Mouse (Mus musculus) MEL (cell line): ENCODE measurements around the gene Tex22. TPM values are rescaled to one million over a fixed set of nuclear protein-coding genes. Genes with fewer than 3 reads are reported as not detected.

Experiments used
- DNase-seq: peaks from one replicate; pipeline ENCODE4 v3.0.0; 2011; ENCODE audit warnings: low read depth, low spot score
- H3K27ac ChIP-seq: 2 replicates; pipeline ENCODE4 v1.5.1; 2012; ENCODE audit warnings: low read depth, mild to moderate bottlenecking, control low read depth, low read length, moderate library complexity; ENCODE audit not compliant: control insufficient read depth
- H3K27me3 ChIP-seq, 2 experiments: fragments of 150-350 bp in 1 of 2; sonication (generic) in 1 of 2; 2 replicates each; pipeline ENCODE4 v1.6.1; 2012; ENCODE audit warnings: low read length in 2 of 2, mild to moderate bottlenecking in 2 of 2, improper control_type of control experiment in 1 of 2, moderate library complexity in 1 of 2; ENCODE audit not compliant: insufficient read depth in 2 of 2, control insufficient read depth in 1 of 2
- H3K36me3 ChIP-seq, 2 experiments: 2 replicates each; pipeline ENCODE4 v1.6.1; 2012 to 2014; ENCODE audit warnings: low read length in 2 of 2, improper control_type of control experiment in 1 of 2, inconsistent platforms in 1 of 2, mild to moderate bottlenecking in 1 of 2; ENCODE audit not compliant: insufficient read depth in 2 of 2, control insufficient read depth in 1 of 2
- H3K4me1 ChIP-seq, 2 experiments: fragments of 150-350 bp in 1 of 2; sonication (generic) in 1 of 2; 2 replicates each; pipeline ENCODE4 v1.6.1; 2012; ENCODE audit warnings: low read length in 2 of 2, improper control_type of control experiment in 1 of 2, mild to moderate bottlenecking in 1 of 2; ENCODE audit not compliant: insufficient read depth in 2 of 2, control insufficient read depth in 1 of 2
- H3K4me3 ChIP-seq, 2 experiments: fragments of 150-350 bp in 1 of 2; sonication (generic) in 1 of 2; 2 replicates each; pipeline ENCODE4 v1.5.1; 2012; ENCODE audit warnings: low read depth in 2 of 2, low read length in 2 of 2, mild to moderate bottlenecking in 2 of 2, moderate library complexity in 2 of 2, control low read depth in 1 of 2, improper control_type of control experiment in 1 of 2; ENCODE audit not compliant: control insufficient read depth in 1 of 2, insufficient read depth in 1 of 2
- H3K79me2 ChIP-seq: 2 replicates; pipeline ENCODE4 v1.6.1; 2012; ENCODE audit warnings: mild to moderate bottlenecking, low read length, moderate library complexity; ENCODE audit not compliant: control insufficient read depth, poor library complexity, insufficient read depth
- H3K9ac ChIP-seq: 2 replicates; pipeline ENCODE4 v1.6.1; 2012; ENCODE audit warnings: low read depth, mild to moderate bottlenecking, control low read depth, low read length, moderate library complexity; ENCODE audit not compliant: control insufficient read depth, poor library complexity, severe bottlenecking
- H3K9me3 ChIP-seq: fragments of 150-350 bp; sonication (generic); replicated peaks from 2 replicates; pipeline ENCODE4 v1.6.1; 2012; ENCODE audit warnings: mild to moderate bottlenecking, low read length, improper control_type of control experiment, moderate library complexity; ENCODE audit not compliant: insufficient read depth
- BHLHE40 ChIP-seq: IDR thresholded peaks from 2 replicates; pipeline ENCODE4 v1.6.1; 2012; ENCODE audit warnings: low read depth, mild to moderate bottlenecking, inconsistent platforms, low read length, improper control_type of control experiment, borderline replicate concordance
- CHD2 ChIP-seq: IDR thresholded peaks from 2 replicates; pipeline ENCODE4 v1.6.1; 2011; ENCODE audit warnings: low read length, improper control_type of control experiment
- E2F4 ChIP-seq: IDR thresholded peaks from 2 replicates; pipeline ENCODE4 v1.6.1; 2011; ENCODE audit warnings: low read depth, low read length, improper control_type of control experiment, borderline replicate concordance
- ELF1 ChIP-seq: IDR thresholded peaks from 2 replicates; pipeline ENCODE4 v1.6.1; 2014; ENCODE audit warnings: low read depth, mild to moderate bottlenecking, inconsistent platforms, low read length, improper control_type of control experiment, moderate library complexity
- ETS1 ChIP-seq: IDR thresholded peaks from 2 replicates; pipeline ENCODE4 v1.6.1; 2012; ENCODE audit warnings: low read depth, mild to moderate bottlenecking, inconsistent platforms, low read length, improper control_type of control experiment, moderate library complexity
- GABPA ChIP-seq: IDR thresholded peaks from 2 replicates; pipeline ENCODE4 v1.6.1; 2012; ENCODE audit warnings: low read depth, mild to moderate bottlenecking, inconsistent platforms, low read length, improper control_type of control experiment, moderate library complexity
- HCFC1 ChIP-seq: IDR thresholded peaks from 2 replicates; pipeline ENCODE4 v1.6.1; 2012; ENCODE audit warnings: low read depth, mild to moderate bottlenecking, inconsistent platforms, low read length, improper control_type of control experiment, moderate library complexity
- JUND ChIP-seq: IDR thresholded peaks from 2 replicates; pipeline ENCODE4 v1.6.1; 2011; ENCODE audit warnings: low read depth, mild to moderate bottlenecking, improper control_type of control experiment, low read length
- MAX ChIP-seq: IDR thresholded peaks from 2 replicates; pipeline ENCODE4 v1.6.1; 2011; ENCODE audit warnings: low read length, improper control_type of control experiment
- MAZ ChIP-seq: IDR thresholded peaks from 2 replicates; pipeline ENCODE4 v1.6.1; 2012; ENCODE audit warnings: low read depth, mild to moderate bottlenecking, inconsistent platforms, low read length, improper control_type of control experiment
- MXI1 ChIP-seq: IDR thresholded peaks from 2 replicates; pipeline ENCODE4 v1.6.1; 2011; ENCODE audit warnings: mild to moderate bottlenecking, low read depth, low read length, improper control_type of control experiment
- MYB ChIP-seq: IDR thresholded peaks from 2 replicates; pipeline ENCODE4 v1.6.1; 2011; ENCODE audit warnings: mild to moderate bottlenecking, low read depth, low read length, improper control_type of control experiment
- NELFE ChIP-seq: IDR thresholded peaks from 2 replicates; pipeline ENCODE4 v1.6.1; 2011; ENCODE audit warnings: low read depth, low read length, improper control_type of control experiment
- NRF1 ChIP-seq: IDR thresholded peaks from 2 replicates; pipeline ENCODE4 v1.6.1; 2014; ENCODE audit warnings: low read depth, mild to moderate bottlenecking, inconsistent platforms, low read length, improper control_type of control experiment, moderate library complexity; ENCODE audit not compliant: poor library complexity, insufficient read depth, severe bottlenecking
- POLR2A ChIP-seq, 2 experiments: IDR thresholded peaks; 2 replicates each; pipeline ENCODE4 v1.6.1; 2011 to 2012; ENCODE audit warnings: low read length in 2 of 2, mild to moderate bottlenecking in 2 of 2, control low read depth in 1 of 2, improper control_type of control experiment in 1 of 2, low read depth in 1 of 2, moderate library complexity in 1 of 2; ENCODE audit not compliant: control insufficient read depth in 1 of 2, insufficient read depth in 1 of 2, poor library complexity in 1 of 2
- POLR2AphosphoS2 ChIP-seq: IDR thresholded peaks from 2 replicates; pipeline ENCODE4 v1.6.1; 2011; ENCODE audit warnings: low read length, improper control_type of control experiment
- POLR2AphosphoS5 ChIP-seq: IDR thresholded peaks from 2 replicates; pipeline ENCODE4 v1.6.1; 2012; ENCODE audit warnings: low read depth, borderline replicate concordance, mild to moderate bottlenecking, inconsistent platforms, low read length, moderate library complexity, mixed read lengths
- SIN3A ChIP-seq: IDR thresholded peaks from 2 replicates; pipeline ENCODE4 v1.6.1; 2012; ENCODE audit warnings: low read length, improper control_type of control experiment, inconsistent platforms
- TAL1 ChIP-seq: IDR thresholded peaks from 2 replicates; pipeline ENCODE4 v1.6.1; 2012; ENCODE audit warnings: mild to moderate bottlenecking, inconsistent platforms, low read length, moderate library complexity, mixed read lengths
- TCF12 ChIP-seq: IDR thresholded peaks from 2 replicates; pipeline ENCODE4 v1.6.1; 2014; ENCODE audit warnings: low read depth, mild to moderate bottlenecking, inconsistent platforms, low read length, improper control_type of control experiment, moderate library complexity
- ZKSCAN1 ChIP-seq: IDR thresholded peaks from 2 replicates; pipeline ENCODE4 v1.6.1; 2012; ENCODE audit warnings: low read depth, mild to moderate bottlenecking, inconsistent platforms, low read length, improper control_type of control experiment, moderate library complexity
- ZNF384 ChIP-seq: IDR thresholded peaks from 2 replicates; pipeline ENCODE4 v1.6.1; 2012; ENCODE audit warnings: low read depth, mild to moderate bottlenecking, inconsistent platforms, low read length, improper control_type of control experiment
- polyA plus RNA-seq, 2 experiments: library from polyadenylated mRNA; stranded (reverse) in 1 of 2; unstranded in 1 of 2; fragments of >175 nt in 1 of 2; fragments of >200 nt in 1 of 2; gene quantifications; 2 replicates each; pipeline versions ENCODE4 v1.2.1 to v1.2.4; 2012; ENCODE audit warnings: low replicate concordance in 2 of 2, low read depth in 1 of 2; ENCODE audit not compliant: insufficient read length in 2 of 2, insufficient read depth in 1 of 2, missing spikeins in 1 of 2
- total RNA-seq: library from RNA; depleted of rRNA; stranded (reverse); fragments of 300-350 nt; gene quantifications from 2 replicates; pipeline ENCODE4 v1.2.3, GENCODE M21; 2012

The Tex22 gene
- total and polyA plus RNA-seq, 3 experiments: 0.43 to 0.65 TPM; not detected in 1

- peaks cover 29 to 35% of the 10 kb centered on the region in 2 experiments for H3K36me3 ChIP-seq
- DNase-seq: no peak
- H3K4me3 ChIP-seq: no peak overlapping the region
- peaks cover 57% of the 10 kb centered on the region for H3K79me2 ChIP-seq
- H3K9ac ChIP-seq: no peak overlapping the region
- no peaks in the 10 kb centered on the region for H3K27me3 ChIP-seq
- TF ChIP-seq POLR2AphosphoS2 (no peak), MXI1 (no peak), TAL1 (no peak), MAZ (no peak), JUND (no peak), ETS1 (no peak), MAX (no peak), GABPA (no peak), E2F4 (no peak), POLR2AphosphoS5 (no peak), POLR2A (IDR thresholded peaks at IDR 0.05; ENCODE audit: control insufficient read depth in 1 of 2, insufficient read depth in 1 of 2, low read depth in 1 of 2, low read length in 2 of 2, poor library complexity in 1 of 2) (no peak), ZNF384 (no peak), HCFC1 (no peak), CHD2 (no peak), SIN3A (no peak), BHLHE40 (no peak), ZKSCAN1 (no peak), TCF12 (no peak)
- TF ChIP-seq, all 39 proteins: peak for 0
- H3K9me3 ChIP-seq: no peaks in the 10 kb centered on the region
- peaks cover 23 to 32% of the 10 kb centered on the region in 2 experiments for H3K4me1 ChIP-seq
- no peak overlapping the region for H3K27ac ChIP-seq
These were observed 35.5 kb downstream of the Tex22 start for GRCm38 (mm10) chr12:113109801-113110200.

DNA sequence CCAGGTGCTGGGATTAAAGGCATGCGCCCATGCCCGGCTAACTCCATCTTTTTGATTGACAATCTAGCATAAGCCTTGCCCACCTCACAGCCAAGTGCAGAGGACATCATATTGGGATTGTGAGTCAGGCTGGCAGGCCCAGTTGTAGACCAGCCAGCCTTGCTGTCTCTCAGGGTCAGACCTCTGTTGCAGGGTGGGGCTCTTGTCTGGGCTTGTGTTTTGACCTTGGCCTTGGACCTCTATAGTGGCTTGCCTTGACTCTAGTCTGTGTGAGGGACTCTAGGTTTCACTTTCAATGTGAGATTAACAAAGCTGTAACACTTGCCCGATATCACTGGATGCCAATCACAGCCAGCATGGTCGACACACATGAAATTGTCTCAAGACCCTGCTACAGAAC is 39.8 kb downstream of the Tex22 start:
- TF ChIP-seq NELFE (no peak), NRF1 (no peak), MYB (no peak), ELF1 (no peak)
- Histone ChIP-seq H3K79me2 (peaks cover 21% of the 10 kb centered on the region), H3K27me3 (no peaks in the 10 kb centered on the region), H3K4me3 (no peak overlapping the region), H3K36me3 (peaks cover 0 to 50% of the 10 kb centered on the region in 2 experiments; a peak in 2 of 4 replicates), H3K9me3 (no peaks in the 10 kb centered on the region), H3K27ac (no peak overlapping the region), H3K4me1 (no peaks in the 10 kb centered on the region), H3K9ac (no peak overlapping the region)
- no peak for DNase-seq
